8 mouse cellular contexts compared by ENCODE assay signal in genomic region chr3:104817481-104817990, GRCm38 (mm10). TPM values are rescaled to one million over a fixed set of nuclear protein-coding genes. Genes with fewer than 3 reads are reported as not detected.
DNase-seq lines count a peak whose midpoint lies in the region; ATAC-seq and TF ChIP-seq lines count a peak whose summit lies in the region.

No protein-coding gene starts in this region.

- peak overlapping the region; percentile 28 for H3ac ChIP-seq in myocyte (ENCODE audit: control insufficient read depth, insufficient read length)

- TF ChIP-seq POLR2A in kidney, adult 2 months (IDR thresholded peaks at IDR 0.05; ENCODE audit: low read depth, low read length) = no peak
- peak; percentile 49 for TF ChIP-seq POLR2A in myocyte (IDR thresholded peaks at IDR 0.05; ENCODE audit: insufficient read length, low read depth)

- H3K4me3 ChIP-seq in embryonic facial prominence, embryonic 11.5 days (ENCODE audit: low read depth, low read length) = peak overlapping the region; percentile 92
- H3K4me3 ChIP-seq in kidney, adult 2 months (ENCODE audit: insufficient read depth, low read depth, low read length) = peak overlapping the region; percentile 93
- peak overlapping the region; percentile 80 for H3K4me3 ChIP-seq in liver, embryonic 12.5 days
- H3K4me3 ChIP-seq in myocyte = peak overlapping the region; percentile 71

- no peak for TF ChIP-seq CTCF in kidney, adult 2 months (conservative IDR thresholded peaks at IDR 0.05; ENCODE audit: insufficient read depth, insufficient read length, low read depth, low read length)

- no peaks in the 10 kb centered on the region for H3K79me2 ChIP-seq in myocyte (ENCODE audit: control insufficient read depth, insufficient read depth)

- under 1% methylated on average over 46 of the region's 46 CpGs for WGBS in embryonic facial prominence, embryonic 11.5 days
- WGBS in kidney, adult 2 months = under 1% methylated on average over 46 of the region's 46 CpGs
- under 1% methylated on average over 46 of the region's 46 CpGs for WGBS in liver, embryonic 12.5 days (ENCODE audit: insufficient replicate concordance)

- DNase-seq in layer of hippocampus, adult 11-12 months (ENCODE audit: low spot score) = peak; percentile 48
- DNase-seq in layer of hippocampus, adult 9-10 months (ENCODE audit: low spot score) = no peak
- DNase-seq in embryonic facial prominence, embryonic 11.5 days (ENCODE audit: low spot score) = peak; percentile 67
- DNase-seq in heart, adult 8-10 months (ENCODE audit: low spot score) = peak; percentile 30
- DNase-seq in kidney, adult 2 months = peak; percentile 68
- DNase-seq in spleen, postnatal 4 days (ENCODE audit: low spot score in 2 of 2) = peak; percentile 59 to 86

- no peaks in the 10 kb centered on the region for H3K9me3 ChIP-seq in embryonic facial prominence, embryonic 11.5 days (replicated peaks; ENCODE audit: control insufficient read depth, low read length)
- no peaks in the 10 kb centered on the region for H3K9me3 ChIP-seq in liver, embryonic 12.5 days (replicated peaks)

- H3K4me1 ChIP-seq in embryonic facial prominence, embryonic 11.5 days (ENCODE audit: control insufficient read depth, insufficient read depth, low read length) = no peaks in the 10 kb centered on the region
- H3K4me1 ChIP-seq in kidney, adult 2 months (ENCODE audit: control insufficient read depth, insufficient read depth, low read length) = peaks cover 11% of the 10 kb centered on the region; the same call in 1 of the 2 replicates
- H3K4me1 ChIP-seq in liver, embryonic 12.5 days = peaks cover 41% of the 10 kb centered on the region

- H3K36me3 ChIP-seq in embryonic facial prominence, embryonic 11.5 days (replicated peaks; ENCODE audit: control insufficient read depth, insufficient read depth, low read depth, low read length) = no peaks in the 10 kb centered on the region
- H3K36me3 ChIP-seq in kidney, adult 2 months (ENCODE audit: control insufficient read depth, insufficient read depth, low read length) = no peaks in the 10 kb centered on the region
- peaks cover 22% of the 10 kb centered on the region for H3K36me3 ChIP-seq in liver, embryonic 12.5 days
- peaks cover 9% of the 10 kb centered on the region for H3K36me3 ChIP-seq in myocyte (ENCODE audit: control insufficient read depth, insufficient read depth)

- peak overlapping the region; percentile 83 for H3K9ac ChIP-seq in embryonic facial prominence, embryonic 11.5 days (replicated peaks; ENCODE audit: low read length)
- peak overlapping the region; percentile 84 for H3K9ac ChIP-seq in liver, embryonic 12.5 days

- H3K27ac ChIP-seq in embryonic facial prominence, embryonic 11.5 days (replicated peaks; ENCODE audit: low read depth, low read length) = peak overlapping the region; percentile 92
- H3K27ac ChIP-seq in kidney, adult 2 months (ENCODE audit: insufficient read depth, low read depth, low read length) = peak overlapping the region; percentile 85
- peak overlapping the region; percentile 81 for H3K27ac ChIP-seq in liver, embryonic 12.5 days

- H3K4me2 ChIP-seq in embryonic facial prominence, embryonic 11.5 days (ENCODE audit: low read depth, low read length) = peak overlapping the region; percentile 87
- peak overlapping the region; percentile 79 for H3K4me2 ChIP-seq in liver, embryonic 12.5 days
- peak overlapping the region; percentile 69 for H3K4me2 ChIP-seq in myocyte (ENCODE audit: low read depth)

- ATAC-seq in embryonic facial prominence, embryonic 11.5 days (replicated peaks; ENCODE audit: insufficient number of reproducible peaks, low FRiP score, low TSS enrichment, low read depth) = peak; percentile 82
- peak; percentile 58 for ATAC-seq in liver, embryonic 12.5 days

- no peaks in the 10 kb centered on the region for H3K27me3 ChIP-seq in embryonic facial prominence, embryonic 11.5 days (ENCODE audit: control insufficient read depth, insufficient read depth, low read length)
- H3K27me3 ChIP-seq in kidney, adult 2 months (replicated peaks; ENCODE audit: control insufficient read depth, insufficient read depth, low read length) = no peaks in the 10 kb centered on the region
- no peaks in the 10 kb centered on the region for H3K27me3 ChIP-seq in liver, embryonic 12.5 days (replicated peaks)
- no peaks in the 10 kb centered on the region for H3K27me3 ChIP-seq in myocyte (ENCODE audit: control insufficient read depth, insufficient read depth, insufficient read length)

TF ChIP-seq in myocyte, 11 proteins besides CTCF, POLR2A, EP300 and RAD21:
- TF ChIP-seq TCF3 (IDR thresholded peaks at IDR 0.05; ENCODE audit: insufficient read length, low read depth) = no peak

RNA-seq across cellular contexts. Expression of gene Mov10, which starts 0.8 kb away (rescaled TPM):
- polyA plus RNA-seq in embryonic facial prominence, embryonic 11.5 days (2014; fragmentation: Nextera tagmentation; extraction: Ambion mirVana) = 36.4 and 47.8 TPM in 2 replicates
- total RNA-seq in heart, adult 8-10 months (2022) = 10 to 100 TPM in 1 of 4 experiments, 1 to 10 TPM in 3; 3.6 to 10.0 (median 6.6) TPM
- 14.1 and 14.2 TPM in 2 replicates for polyA plus RNA-seq in kidney, adult 2 months (2012; rRNA removed)
- 28.5 and 29.2 TPM in 2 replicates for polyA plus RNA-seq in liver, embryonic 12.5 days (2016; fragmentation: Nextera tagmentation; extraction: Ambion mirVana)
- 6.7 TPM for polyA plus RNA-seq in myocyte (2012; fragmentation: generic; extraction: Trizol)

RNA-seq across cellular contexts. Expression of gene Rhoc, which starts 29.4 kb away (rescaled TPM):
- 127 and 129 TPM in 2 replicates for polyA plus RNA-seq in embryonic facial prominence, embryonic 11.5 days (2014; fragmentation: Nextera tagmentation; extraction: Ambion mirVana)
- 10 to 100 TPM; 64.8 to 83.5 (median 79.3) TPM for total RNA-seq in heart, adult 8-10 months (2022)
- polyA plus RNA-seq in kidney, adult 2 months (2012; rRNA removed) = 75.7 and 87.2 TPM in 2 replicates
- polyA plus RNA-seq in liver, embryonic 12.5 days (2016; fragmentation: Nextera tagmentation; extraction: Ambion mirVana) = 28.1 and 34.1 TPM in 2 replicates
- polyA plus RNA-seq in myocyte (2012; fragmentation: generic; extraction: Trizol) = 474 TPM

RNA-seq across cellular contexts. Expression of gene Fam19a3, which starts 35.9 kb away (rescaled TPM):
- 0.13 TPM in 1 of 2 replicates, not detected in the other for polyA plus RNA-seq in embryonic facial prominence, embryonic 11.5 days (2014; fragmentation: Nextera tagmentation; extraction: Ambion mirVana)
- total RNA-seq in heart, adult 8-10 months (2022) = 1 to 10 TPM in 3 of 4 experiments, under 1 TPM in 1; 0.72 to 2.1 (median 1.2) TPM
- 0.35 and 0.45 TPM in 2 replicates for polyA plus RNA-seq in kidney, adult 2 months (2012; rRNA removed)
- not detected in 2 replicates for polyA plus RNA-seq in liver, embryonic 12.5 days (2016; fragmentation: Nextera tagmentation; extraction: Ambion mirVana)
- not detected for polyA plus RNA-seq in myocyte (2012; fragmentation: generic; extraction: Trizol)

RNA-seq across cellular contexts. Expression of gene Ppm1j, which starts 36.7 kb away (rescaled TPM):
- polyA plus RNA-seq in embryonic facial prominence, embryonic 11.5 days (2014; fragmentation: Nextera tagmentation; extraction: Ambion mirVana) = 1.2 and 2.1 TPM in 2 replicates
- total RNA-seq in heart, adult 8-10 months (2022) = 10 to 100 TPM; 20.1 to 28.4 (median 25.3) TPM
- polyA plus RNA-seq in kidney, adult 2 months (2012; rRNA removed) = 3.4 and 4.0 TPM in 2 replicates
- 0.79 and 1.3 TPM in 2 replicates for polyA plus RNA-seq in liver, embryonic 12.5 days (2016; fragmentation: Nextera tagmentation; extraction: Ambion mirVana)
- polyA plus RNA-seq in myocyte (2012; fragmentation: generic; extraction: Trizol) = 0.58 TPM

RNA-seq across cellular contexts. Expression of gene St7l, which starts 46.3 kb away (rescaled TPM):
- polyA plus RNA-seq in embryonic facial prominence, embryonic 11.5 days (2014; fragmentation: Nextera tagmentation; extraction: Ambion mirVana) = 35.5 and 39.7 TPM in 2 replicates
- 10 to 100 TPM; 16.8 to 20.1 (median 17.3) TPM for total RNA-seq in heart, adult 8-10 months (2022)
- 6.3 and 7.4 TPM in 2 replicates for polyA plus RNA-seq in kidney, adult 2 months (2012; rRNA removed)
- polyA plus RNA-seq in liver, embryonic 12.5 days (2016; fragmentation: Nextera tagmentation; extraction: Ambion mirVana) = 16.2 and 19.3 TPM in 2 replicates
- 13.2 TPM for polyA plus RNA-seq in myocyte (2012; fragmentation: generic; extraction: Trizol)
